Mouse (Mus musculus) E14TG2a.4 (cell line): ENCODE measurements around the gene Senp6.

ENCODE experiments used
- CTCF ChIP-seq: conservative IDR thresholded peaks from 2 replicates; pipeline ENCODE4 v1.5.1; 2014; ENCODE audit warnings: low read length
- NANOG ChIP-seq: IDR thresholded peaks from 2 replicates; pipeline ENCODE4 v1.6.1; 2014; ENCODE audit warnings: borderline replicate concordance, low read length, mixed read lengths
- POU5F1 ChIP-seq: IDR thresholded peaks from 2 replicates; pipeline ENCODE4 v1.6.1; 2014; ENCODE audit warnings: low read length, borderline replicate concordance

DNA sequence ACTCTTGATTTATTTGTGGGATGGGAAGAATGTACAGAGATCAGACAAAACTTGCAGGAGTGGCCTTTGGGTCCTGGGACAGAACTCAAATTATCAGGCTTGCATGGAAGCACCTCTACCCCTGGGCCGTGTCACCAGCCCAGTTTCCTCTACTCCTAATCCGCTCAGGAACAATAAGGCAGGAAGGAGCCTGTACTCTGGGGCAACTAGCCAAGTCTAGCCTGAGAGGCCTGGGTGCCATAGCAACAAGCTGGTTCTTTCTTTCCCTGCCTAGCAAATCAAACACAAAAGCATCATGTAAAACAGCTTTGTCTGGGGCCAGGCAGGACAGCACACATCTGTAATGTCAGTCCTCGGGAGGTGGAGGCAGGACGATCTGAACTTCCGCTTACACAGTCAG, 88.6 kb downstream of the Senp6 start:
- no peak for TF ChIP-seq CTCF
- TF ChIP-seq NANOG = no peak
- no peak for TF ChIP-seq POU5F1
